Mouse (Mus musculus): ENCODE results near the gene Hipk2. TPM values are rescaled to one million over a fixed set of nuclear protein-coding genes. Genes with fewer than 3 reads are reported as not detected.

Gene Hipk2
- polyA plus RNA-seq, 1 experiment from 2014 or later = 20.4 TPM

- Histone ChIP-seq H3K9ac (ENCODE audit: low read depth, low read length) (no peak overlapping the region), H3K9me3 (replicated peaks; ENCODE audit: low read length) (no peaks in the 10 kb centered on the region), H3K36me3 (ENCODE audit: insufficient read depth, low read length) (peaks cover 11% of the 10 kb centered on the region; the same call in 1 of the 2 replicates), H3K4me1 (replicated peaks; ENCODE audit: insufficient read depth, low read length) (0 out of 2 replicates have a peak, but pooled peaks cover 8% of the 10 kb centered on the region), H3K27ac (no peak overlapping the region), H3K4me3 (replicated peaks; ENCODE audit: low read depth, low read length) (no peak overlapping the region), H3K27me3 (ENCODE audit: insufficient read depth, low read length) (no peaks in the 10 kb centered on the region), H3K4me2 (ENCODE audit: low read length) (no peak overlapping the region)
- WGBS = 83% methylated on average over 4 of the region's 4 CpGs
- ATAC-seq (replicated peaks; ENCODE audit: low FRiP score, low read depth) (no peak), DNase-seq (ENCODE audit: low spot score) (no peak)
- no peak for TF ChIP-seq CTCF (IDR thresholded peaks at IDR 0.05; ENCODE audit: low read depth)
These were observed 52.8 kb downstream of the Hipk2 start for GRCm38 (mm10) chr6:38823164-38823563.

- no peak for TF ChIP-seq CTCF (IDR thresholded peaks at IDR 0.05; ENCODE audit: low read depth)
- WGBS = 42% methylated on average over 2 of the region's 2 CpGs
- no peak overlapping the region for H3K4me3 ChIP-seq (replicated peaks; ENCODE audit: low read depth, low read length)
- H3K36me3 ChIP-seq (ENCODE audit: insufficient read depth, low read length) = peaks cover 17% of the 10 kb centered on the region
- 0 out of 2 replicates have a peak, but pooled peaks cover 5% of the 10 kb centered on the region for H3K4me1 ChIP-seq (replicated peaks; ENCODE audit: insufficient read depth, low read length)
- ATAC-seq (replicated peaks; ENCODE audit: low FRiP score, low read depth) (no peak), DNase-seq (ENCODE audit: low spot score) (no peak)
- H3K9ac ChIP-seq (ENCODE audit: low read depth, low read length) = no peak overlapping the region
- no peak overlapping the region for H3K4me2 ChIP-seq (ENCODE audit: low read length)
- no peaks in the 10 kb centered on the region for H3K9me3 ChIP-seq (replicated peaks; ENCODE audit: low read length)
- no peaks in the 10 kb centered on the region for H3K27me3 ChIP-seq (ENCODE audit: insufficient read depth, low read length)
- no peak overlapping the region for H3K27ac ChIP-seq
These were observed 54.3 kb downstream of the Hipk2 start for GRCm38 (mm10) chr6:38821686-38822085.

- ATAC-seq (replicated peaks; ENCODE audit: low FRiP score, low read depth) = no peak
- Histone ChIP-seq H3K4me1 (replicated peaks; ENCODE audit: insufficient read depth, low read length) (0 out of 2 replicates have a peak, but pooled peaks cover 5% of the 10 kb centered on the region), H3K36me3 (ENCODE audit: insufficient read depth, low read length) (peaks cover 23% of the 10 kb centered on the region), H3K9me3 (replicated peaks; ENCODE audit: low read length) (no peaks in the 10 kb centered on the region), H3K27ac (no peak overlapping the region), H3K27me3 (ENCODE audit: insufficient read depth, low read length) (no peaks in the 10 kb centered on the region), H3K9ac (ENCODE audit: low read depth, low read length) (no peak overlapping the region), H3K4me2 (ENCODE audit: low read length) (no peak overlapping the region), H3K4me3 (replicated peaks; ENCODE audit: low read depth, low read length) (no peak overlapping the region)
- DNase-seq (ENCODE audit: low spot score) = no peak
- TF ChIP-seq CTCF (IDR thresholded peaks at IDR 0.05; ENCODE audit: low read depth) = no peak
- WGBS = 96% methylated on average over 1 of the region's 1 CpGs
These were observed 55.1 kb downstream of the Hipk2 start for GRCm38 (mm10) chr6:38820862-38821261.

GRCm38 (mm10) chr6:38816216-38816615 lies 59.7 kb downstream of the Hipk2 start:
- Histone ChIP-seq H3K27me3 (ENCODE audit: insufficient read depth, low read length) (no peaks in the 10 kb centered on the region), H3K4me3 (replicated peaks; ENCODE audit: low read depth, low read length) (no peak overlapping the region)
- no peak for ATAC-seq (replicated peaks; ENCODE audit: low FRiP score, low read depth)

GRCm38 (mm10) chr6:38815582-38815981 lies 60.4 kb downstream of the Hipk2 start:
- ATAC-seq (replicated peaks; ENCODE audit: low FRiP score, low read depth) (no peak), DNase-seq (ENCODE audit: low spot score) (no peak)
- H3K9ac ChIP-seq (ENCODE audit: low read depth, low read length) = no peak overlapping the region
- no peak overlapping the region for H3K27ac ChIP-seq
- H3K4me2 ChIP-seq (ENCODE audit: low read length) = no peak overlapping the region
- no peaks in the 10 kb centered on the region for H3K27me3 ChIP-seq (ENCODE audit: insufficient read depth, low read length)
- H3K36me3 ChIP-seq (ENCODE audit: insufficient read depth, low read length) = peaks cover 29% of the 10 kb centered on the region
- no peak overlapping the region for H3K4me3 ChIP-seq (replicated peaks; ENCODE audit: low read depth, low read length)
- 72% methylated on average over 2 of the region's 2 CpGs for WGBS
- no peaks in the 10 kb centered on the region for H3K9me3 ChIP-seq (replicated peaks; ENCODE audit: low read length)
- no peak for TF ChIP-seq CTCF (IDR thresholded peaks at IDR 0.05; ENCODE audit: low read depth)
- H3K4me1 ChIP-seq (replicated peaks; ENCODE audit: insufficient read depth, low read length) = no peaks in the 10 kb centered on the region

More at GRCm38 (mm10) chr6:38816216-38816615, 59.7 kb downstream of the Hipk2 start:
- TF ChIP-seq CTCF (IDR thresholded peaks at IDR 0.05; ENCODE audit: low read depth) = no peak
- WGBS = 88% methylated on average over 1 of the region's 1 CpGs
- Histone ChIP-seq H3K9ac (ENCODE audit: low read depth, low read length) (no peak overlapping the region), H3K4me2 (ENCODE audit: low read length) (no peak overlapping the region), H3K4me1 (replicated peaks; ENCODE audit: insufficient read depth, low read length) (no peaks in the 10 kb centered on the region), H3K9me3 (replicated peaks; ENCODE audit: low read length) (no peaks in the 10 kb centered on the region), H3K27ac (no peak overlapping the region), H3K36me3 (ENCODE audit: insufficient read depth, low read length) (peaks cover 29% of the 10 kb centered on the region)
- no peak for DNase-seq (ENCODE audit: low spot score)

GRCm38 (mm10) chr6:38814690-38815089 lies 61.3 kb downstream of the Hipk2 start:
- 92% methylated on average over 2 of the region's 2 CpGs for WGBS
- Histone ChIP-seq H3K27me3 (ENCODE audit: insufficient read depth, low read length) (no peaks in the 10 kb centered on the region), H3K9me3 (replicated peaks; ENCODE audit: low read length) (no peaks in the 10 kb centered on the region), H3K9ac (ENCODE audit: low read depth, low read length) (no peak overlapping the region), H3K36me3 (ENCODE audit: insufficient read depth, low read length) (peaks cover 29% of the 10 kb centered on the region), H3K4me2 (ENCODE audit: low read length) (no peak overlapping the region), H3K4me3 (replicated peaks; ENCODE audit: low read depth, low read length) (no peak overlapping the region), H3K27ac (no peak overlapping the region), H3K4me1 (replicated peaks; ENCODE audit: insufficient read depth, low read length) (no peaks in the 10 kb centered on the region)
- no peak for TF ChIP-seq CTCF (IDR thresholded peaks at IDR 0.05; ENCODE audit: low read depth)
- no peak for DNase-seq (ENCODE audit: low spot score)
- no peak for ATAC-seq (replicated peaks; ENCODE audit: low FRiP score, low read depth)
